Mouse (Mus musculus): ENCODE measurements around the gene Rbm20. TPM values are rescaled to one million over a fixed set of nuclear protein-coding genes. Genes with fewer than 3 reads are reported as not detected.

Rbm20 gene
- polyA plus RNA-seq, 1 experiment from 2014 or later: 2.5 TPM

DNA sequence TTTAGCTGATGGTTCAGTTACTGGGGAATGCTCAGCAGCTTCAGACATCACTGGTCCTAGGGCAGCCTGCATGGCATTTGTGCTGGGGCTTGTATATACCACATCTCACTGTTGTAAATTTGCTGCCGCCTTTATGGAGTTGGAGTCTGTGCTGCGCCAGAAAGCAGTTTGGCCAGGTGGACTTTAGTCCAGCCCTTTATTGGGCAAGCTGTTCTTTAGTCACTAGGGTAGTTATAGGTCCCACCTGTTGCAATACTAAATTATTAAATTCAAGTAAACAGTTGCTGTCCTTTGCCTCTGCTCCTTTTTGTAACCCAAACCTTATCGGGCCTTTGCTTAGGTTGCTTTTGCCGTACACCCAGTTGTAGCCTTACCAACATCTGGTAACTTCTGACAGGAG is 237.8 kb downstream of the Rbm20 start:
- 96% methylated on average over 4 of the region's 4 CpGs for WGBS
- H3K27me3 ChIP-seq (ENCODE audit: insufficient read depth, low read length): no peaks in the 10 kb centered on the region
- no peak overlapping the region for H3K27ac ChIP-seq
- DNase-seq (ENCODE audit: low spot score) (no peak), ATAC-seq (replicated peaks; ENCODE audit: low FRiP score, low read depth) (no peak)
- no peak for TF ChIP-seq CTCF (IDR thresholded peaks at IDR 0.05; ENCODE audit: low read depth)
- H3K9ac ChIP-seq (ENCODE audit: low read depth, low read length): no peak overlapping the region
- H3K36me3 ChIP-seq (ENCODE audit: insufficient read depth, low read length): peaks cover 57% of the 10 kb centered on the region
- no peaks in the 10 kb centered on the region for H3K4me1 ChIP-seq (replicated peaks; ENCODE audit: insufficient read depth, low read length)
- no peak overlapping the region for H3K4me3 ChIP-seq (replicated peaks; ENCODE audit: low read depth, low read length)
- H3K9me3 ChIP-seq (replicated peaks; ENCODE audit: low read length): no peaks in the 10 kb centered on the region
- H3K4me2 ChIP-seq (ENCODE audit: low read length): no peak overlapping the region

Other genes starting within 250 kb of the Rbm20 start
- 8.1 and 8.7 TPM in 2 replicates for gene Dusp5, start 148.2 kb upstream of the Rbm20 start, polyA plus RNA-seq (2015; fragmentation: Nextera tagmentation; extraction: Ambion mirVana)
- gene Nutf2-ps1, start 88.2 kb upstream of the Rbm20 start, polyA plus RNA-seq (2015; fragmentation: Nextera tagmentation; extraction: Ambion mirVana): 287 TPM in 2 replicates
- gene Smc3, start 76.9 kb upstream of the Rbm20 start, polyA plus RNA-seq (2015; fragmentation: Nextera tagmentation; extraction: Ambion mirVana): 49.8 and 53.8 TPM in 2 replicates
- gene Pdcd4, start 214.9 kb downstream of the Rbm20 start, polyA plus RNA-seq (2015; fragmentation: Nextera tagmentation; extraction: Ambion mirVana): 119 and 121 TPM in 2 replicates

Measured in kidney, postnatal 0 days (tissue).